In the genomic region with DNA sequence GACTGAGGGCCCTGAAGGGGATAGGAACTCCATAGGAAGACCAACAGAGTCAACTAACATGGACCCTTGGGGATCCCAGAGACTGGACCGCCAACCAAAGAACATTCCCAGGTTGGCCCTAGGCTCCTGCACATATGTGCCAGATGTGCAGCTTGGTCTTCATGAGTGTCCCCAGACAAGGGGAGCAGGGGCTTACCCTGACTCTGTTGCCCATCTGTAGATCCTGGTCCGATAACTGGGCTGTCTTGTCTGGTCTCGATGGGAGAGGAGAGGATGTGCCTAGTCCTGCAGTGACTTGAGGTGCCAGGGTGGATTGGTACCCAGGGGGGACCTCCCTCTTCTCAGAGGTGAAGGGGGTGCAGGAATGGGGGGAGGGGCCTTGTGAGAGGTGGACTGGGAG, we compare ENCODE assay signal across 21 mouse cellular contexts. TPM values are rescaled to one million over a fixed set of nuclear protein-coding genes. Genes with fewer than 3 reads are reported as not detected.
DNase-seq lines count a peak whose midpoint lies in the region; ATAC-seq and TF ChIP-seq lines count a peak whose summit lies in the region.
"Had no signal": no experiment of that assay in that cellular context is flagged by ENCODE, and none has a peak within 500 bp of the region (broad histone marks: within the 10 kb centered on the region; RNA-seq: fewer than 3 reads in every experiment).

No protein-coding gene starts in this region.

- DNase-seq in heart, adult 11 months, result peak; percentile 85
- DNase-seq in heart, adult 18-20 months, result no peak
- no peak for DNase-seq in hindbrain, postnatal 0 days (ENCODE audit: low spot score)
- no peak for DNase-seq in hindbrain, embryonic 11.5 days (ENCODE audit: low spot score)
- no peak for DNase-seq in midbrain, embryonic 10.5 days (ENCODE audit: low spot score)
- DNase-seq in liver, postnatal 0 days, result no peak
- DNase-seq: liver, embryonic 13.5 days had no signal

- H3K4me1 ChIP-seq in hindbrain, postnatal 0 days (ENCODE audit: insufficient read depth, low read length), result no peaks in the 10 kb centered on the region
- H3K4me1 ChIP-seq in hindbrain, embryonic 11.5 days (replicated peaks; ENCODE audit: control insufficient read depth, insufficient read depth, low read length), result no peaks in the 10 kb centered on the region
- H3K4me1 ChIP-seq in midbrain, embryonic 15.5 days, result peaks cover 4% of the 10 kb centered on the region
- no peaks in the 10 kb centered on the region for H3K4me1 ChIP-seq in midbrain, embryonic 10.5 days
- H3K4me1 ChIP-seq in liver, postnatal 0 days (ENCODE audit: insufficient read depth), result no peaks in the 10 kb centered on the region
- H3K4me1 ChIP-seq: embryonic facial prominence, embryonic 13.5 days; forebrain, embryonic 10.5 days; intestine, embryonic 15.5 days; liver, embryonic 13.5 days; midbrain, embryonic 12.5 days had no signal

- H3K4me3 ChIP-seq in hindbrain, postnatal 0 days (ENCODE audit: low read length), result no peak overlapping the region
- no peak overlapping the region for H3K4me3 ChIP-seq in hindbrain, embryonic 11.5 days (ENCODE audit: low read depth, low read length)
- H3K4me3 ChIP-seq in midbrain, embryonic 15.5 days, result no peak overlapping the region
- no peak overlapping the region for H3K4me3 ChIP-seq in midbrain, embryonic 10.5 days
- H3K4me3 ChIP-seq in liver, postnatal 0 days (ENCODE audit: low read depth, low read length), result no peak overlapping the region
- H3K4me3 ChIP-seq: liver, embryonic 13.5 days had no signal

- H3K9ac ChIP-seq in hindbrain, postnatal 0 days (replicated peaks; ENCODE audit: low read length), result no peak overlapping the region
- no peak overlapping the region for H3K9ac ChIP-seq in hindbrain, embryonic 11.5 days (ENCODE audit: low read depth, low read length)
- no peak overlapping the region for H3K9ac ChIP-seq in midbrain, embryonic 15.5 days
- H3K9ac ChIP-seq in liver, postnatal 0 days (replicated peaks), result no peak overlapping the region
- H3K9ac ChIP-seq: embryonic facial prominence, embryonic 13.5 days; limb, embryonic 15.5 days; liver, embryonic 13.5 days; midbrain, embryonic 12.5 days had no signal

- H3K9me3 ChIP-seq in hindbrain, postnatal 0 days (ENCODE audit: low read length), result no peaks in the 10 kb centered on the region
- H3K9me3 ChIP-seq in hindbrain, embryonic 11.5 days (ENCODE audit: control insufficient read depth, low read length), result no peaks in the 10 kb centered on the region
- no peaks in the 10 kb centered on the region for H3K9me3 ChIP-seq in midbrain, embryonic 15.5 days
- no peaks in the 10 kb centered on the region for H3K9me3 ChIP-seq in midbrain, embryonic 10.5 days (replicated peaks)
- H3K9me3 ChIP-seq in liver, postnatal 0 days (ENCODE audit: low read length), result no peaks in the 10 kb centered on the region
- H3K9me3 ChIP-seq: embryonic facial prominence, embryonic 13.5 days; forebrain, embryonic 10.5 days; intestine, embryonic 15.5 days; limb, embryonic 10.5 days; limb, embryonic 15.5 days; liver, embryonic 13.5 days; midbrain, embryonic 12.5 days had no signal

- TF ChIP-seq CTCF in hindbrain, postnatal 0 days (IDR thresholded peaks at IDR 0.05; ENCODE audit: low read depth), result no peak
- no peak for TF ChIP-seq CTCF in liver, postnatal 0 days (IDR thresholded peaks at IDR 0.05; ENCODE audit: low read depth)

- WGBS in hindbrain, postnatal 0 days, result 63% methylated on average over 3 of the region's 3 CpGs
- WGBS in hindbrain, embryonic 11.5 days, result 69% methylated on average over 3 of the region's 3 CpGs
- 58% methylated on average over 3 of the region's 3 CpGs for WGBS in midbrain, embryonic 15.5 days
- 70% methylated on average over 3 of the region's 3 CpGs for WGBS in midbrain, embryonic 10.5 days
- 70% methylated on average over 3 of the region's 3 CpGs for WGBS in liver, postnatal 0 days (ENCODE audit: insufficient replicate concordance)

- H3K27me3 ChIP-seq in hindbrain, postnatal 0 days (ENCODE audit: insufficient read depth, low read length), result no peaks in the 10 kb centered on the region
- H3K27me3 ChIP-seq in hindbrain, embryonic 11.5 days (ENCODE audit: control insufficient read depth, insufficient read depth, low read length), result no peaks in the 10 kb centered on the region
- no peaks in the 10 kb centered on the region for H3K27me3 ChIP-seq in midbrain, embryonic 15.5 days (replicated peaks)
- H3K27me3 ChIP-seq in midbrain, embryonic 10.5 days (ENCODE audit: low read depth, poor library complexity, severe bottlenecking), result no peaks in the 10 kb centered on the region
- H3K27me3 ChIP-seq in liver, postnatal 0 days (ENCODE audit: insufficient read depth, low read length), result no peaks in the 10 kb centered on the region
- H3K27me3 ChIP-seq: intestine, embryonic 15.5 days; limb, embryonic 15.5 days; liver, embryonic 13.5 days had no signal

- no peak overlapping the region for H3K4me2 ChIP-seq in hindbrain, postnatal 0 days (ENCODE audit: low read depth, low read length)
- H3K4me2 ChIP-seq in hindbrain, embryonic 11.5 days (replicated peaks; ENCODE audit: low read depth, low read length), result no peak overlapping the region
- no peak overlapping the region for H3K4me2 ChIP-seq in midbrain, embryonic 15.5 days
- no peak overlapping the region for H3K4me2 ChIP-seq in liver, postnatal 0 days (ENCODE audit: low read depth, low read length)

- H3K36me3 ChIP-seq in hindbrain, postnatal 0 days (ENCODE audit: insufficient read depth, low read length), result no peaks in the 10 kb centered on the region
- H3K36me3 ChIP-seq in hindbrain, embryonic 11.5 days (ENCODE audit: control insufficient read depth, insufficient read depth, low read length), result no peaks in the 10 kb centered on the region
- H3K36me3 ChIP-seq in midbrain, embryonic 15.5 days (replicated peaks), result no peaks in the 10 kb centered on the region
- no peaks in the 10 kb centered on the region for H3K36me3 ChIP-seq in midbrain, embryonic 10.5 days
- no peaks in the 10 kb centered on the region for H3K36me3 ChIP-seq in liver, postnatal 0 days (replicated peaks; ENCODE audit: insufficient read depth, low read length)
- H3K36me3 ChIP-seq: embryonic facial prominence, embryonic 13.5 days; forebrain, embryonic 10.5 days; intestine, embryonic 15.5 days; limb, embryonic 10.5 days; limb, embryonic 15.5 days; liver, embryonic 13.5 days; midbrain, embryonic 12.5 days had no signal

- TF ChIP-seq EP300 in liver, postnatal 0 days (IDR thresholded peaks at IDR 0.05; ENCODE audit: low read depth), result no peak

- no peak overlapping the region for H3K27ac ChIP-seq in hindbrain, postnatal 0 days
- H3K27ac ChIP-seq in hindbrain, embryonic 11.5 days (ENCODE audit: low read depth, low read length), result no peak overlapping the region
- H3K27ac ChIP-seq in midbrain, embryonic 15.5 days, result no peak overlapping the region
- no peak overlapping the region for H3K27ac ChIP-seq in midbrain, embryonic 10.5 days (replicated peaks)
- H3K27ac ChIP-seq in liver, postnatal 0 days (ENCODE audit: low read depth), result no peak overlapping the region
- H3K27ac ChIP-seq: embryonic facial prominence, embryonic 13.5 days; forebrain, embryonic 10.5 days; intestine, embryonic 15.5 days; kidney, postnatal 0 days; limb, embryonic 10.5 days; limb, embryonic 15.5 days; liver, embryonic 13.5 days; midbrain, embryonic 12.5 days had no signal

- ATAC-seq in hindbrain, postnatal 0 days, result 0 out of 2 replicates have a peak, but pooled peaks have one; percentile 25
- ATAC-seq in hindbrain, embryonic 11.5 days (ENCODE audit: low FRiP score), result no peak; the same call in 1 of the 2 replicates
- peak; percentile 46; the same call in 1 of the 2 replicates for ATAC-seq in midbrain, embryonic 15.5 days (replicated peaks)
- ATAC-seq in liver, postnatal 0 days, result no peak

RNA-seq across cellular contexts. Expression of a gene that starts 21.0 kb away (rescaled TPM):
- under 1 TPM; 0.02 to 0.62 TPM for total RNA-seq in heart, adult 18-20 months (2021)
- total RNA-seq in hindbrain, postnatal 0 days (2014; rRNA removed), result 0.58 and 0.68 TPM in 2 replicates
- polyA plus RNA-seq in hindbrain, postnatal 0 days (2015; fragmentation: Nextera tagmentation; extraction: Ambion mirVana), result 0.11 TPM in 2 replicates
- polyA plus RNA-seq in hindbrain, embryonic 11.5 days (2014; fragmentation: Nextera tagmentation; extraction: Ambion mirVana), result 0.18 and 0.49 TPM in 2 replicates
- polyA plus RNA-seq in midbrain, embryonic 15.5 days (2015; fragmentation: Nextera tagmentation; extraction: Ambion mirVana), result 0.25 and 0.27 TPM in 2 replicates
- 0.07 and 0.19 TPM in 2 replicates for polyA plus RNA-seq in midbrain, embryonic 10.5 days (2016; fragmentation: Nextera tagmentation; extraction: Ambion mirVana)
- polyA plus RNA-seq in liver, postnatal 0 days (2015; fragmentation: Nextera tagmentation; extraction: Ambion mirVana), result not detected in 2 replicates
- total RNA-seq: common myeloid progenitor, adult 5-6 weeks; granulocyte monocyte progenitor cell, adult 5-6 weeks; hematopoietic stem cell, adult 5-6 weeks; megakaryocyte progenitor cell, adult 5-6 weeks; neutrophil, adult 5-6 weeks had no signal
- polyA plus RNA-seq: CD4-positive, CD25-positive, alpha-beta regulatory T cell, adult 4 months; limb, embryonic 10.5 days had no signal

Comparison
In these comparisons a context has a peak if more than half of its experiments do, and no peak if none do; other contexts are left out.
1. ATAC-seq: peak in hindbrain, postnatal 0 days (single experiment) and midbrain, embryonic 15.5 days (single experiment); none in hindbrain, embryonic 11.5 days (single experiment) and liver, postnatal 0 days (single experiment).